Mouse (Mus musculus): ENCODE data around the gene Plcl1.

The Plcl1 gene

GRCm38 (mm10) chr1:55405272-55406022 is at the start of gene Plcl1:
Gene Plcl1 (plus strand): TSS chr1:55405921.
- DNase-seq (ENCODE audit: low read depth, low spot score): peak; percentile 93

DNA sequence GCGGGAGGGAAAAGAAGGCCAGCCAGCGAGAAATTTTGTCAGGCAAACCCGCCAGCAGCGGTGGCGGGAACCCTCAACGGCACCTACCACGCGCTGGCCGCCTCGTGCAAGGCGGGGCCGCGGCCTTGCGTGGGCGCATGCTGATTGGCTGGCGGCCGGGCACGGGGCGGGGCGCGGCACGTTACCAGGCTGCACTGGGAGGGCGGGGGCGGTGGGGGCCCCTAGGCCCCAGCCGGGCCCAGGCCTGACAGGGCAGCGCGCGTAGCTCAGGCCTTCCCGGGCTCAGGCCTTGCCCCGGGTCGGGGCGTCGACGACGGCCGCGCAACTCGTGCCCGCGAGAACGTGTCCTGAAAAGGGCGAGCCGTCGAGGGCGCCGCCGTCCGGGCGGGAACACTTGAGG is 43.1 kb upstream of the Plcl1 start:
- DNase-seq (ENCODE audit: low read depth, low spot score): peak; percentile 31

DNA sequence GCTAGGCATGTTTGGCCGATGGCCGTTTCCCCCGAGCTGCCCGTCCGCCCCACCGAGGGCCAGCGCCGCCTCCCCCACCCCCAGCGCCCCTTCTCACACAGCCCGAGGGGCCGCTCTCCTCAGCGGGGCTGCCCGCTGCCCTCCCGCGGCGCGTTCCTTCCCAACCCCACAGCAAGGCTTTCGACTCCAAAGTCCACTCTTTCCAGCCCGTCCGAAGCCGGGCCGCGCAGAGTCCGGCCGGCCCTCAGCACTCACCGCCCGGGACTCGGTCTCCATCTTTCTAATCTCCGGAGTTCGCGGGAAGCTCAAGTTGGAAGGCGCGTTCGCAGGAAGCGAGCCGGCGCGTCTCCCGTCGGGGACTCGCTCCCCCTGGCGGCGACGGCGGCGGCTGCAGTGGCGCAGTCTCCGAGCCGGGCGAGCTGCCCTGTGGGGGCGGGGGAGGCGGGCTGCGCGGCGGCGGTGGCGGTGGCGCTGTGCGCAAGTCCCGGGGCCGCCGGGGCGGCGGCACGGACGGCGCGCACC is 42.6 kb upstream of the Plcl1 start, which contains the start of gene Boll:
TSS of gene Boll (minus strand) at position 426 of the 522 bp plus-strand sequence.
- DNase-seq (ENCODE audit: low read depth, low spot score): peak; percentile 83

DNA sequence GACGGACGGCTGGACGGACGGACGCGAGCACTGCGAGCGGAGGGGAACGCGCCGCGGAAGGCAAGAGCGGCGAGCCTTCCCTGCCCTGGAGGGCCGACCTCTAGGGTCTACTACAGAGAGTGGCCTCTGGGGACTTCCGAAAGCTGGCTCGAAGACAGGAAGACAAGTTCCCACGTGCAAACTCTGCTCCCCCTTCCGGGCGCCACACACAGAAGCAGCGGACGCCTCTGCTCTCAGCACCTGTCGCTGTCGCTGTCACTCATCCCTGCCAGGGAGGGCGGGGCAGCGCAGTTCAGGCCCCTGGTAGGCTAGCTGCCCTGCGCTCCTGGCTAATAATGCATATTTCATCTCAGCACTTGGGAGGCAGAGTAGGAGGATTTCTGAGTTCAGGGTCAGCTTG is 42.1 kb upstream of the Plcl1 start:
- peak; percentile 92 for DNase-seq (ENCODE audit: low read depth, low spot score)

GRCm38 (mm10) chr1:55372626-55373025 is 33.1 kb upstream of the Plcl1 start:
- DNase-seq (ENCODE audit: low read depth, low spot score): no peak

GRCm38 (mm10) chr1:55380527-55380926 is 25.2 kb upstream of the Plcl1 start:
- DNase-seq (ENCODE audit: low read depth, low spot score): no peak

DNA sequence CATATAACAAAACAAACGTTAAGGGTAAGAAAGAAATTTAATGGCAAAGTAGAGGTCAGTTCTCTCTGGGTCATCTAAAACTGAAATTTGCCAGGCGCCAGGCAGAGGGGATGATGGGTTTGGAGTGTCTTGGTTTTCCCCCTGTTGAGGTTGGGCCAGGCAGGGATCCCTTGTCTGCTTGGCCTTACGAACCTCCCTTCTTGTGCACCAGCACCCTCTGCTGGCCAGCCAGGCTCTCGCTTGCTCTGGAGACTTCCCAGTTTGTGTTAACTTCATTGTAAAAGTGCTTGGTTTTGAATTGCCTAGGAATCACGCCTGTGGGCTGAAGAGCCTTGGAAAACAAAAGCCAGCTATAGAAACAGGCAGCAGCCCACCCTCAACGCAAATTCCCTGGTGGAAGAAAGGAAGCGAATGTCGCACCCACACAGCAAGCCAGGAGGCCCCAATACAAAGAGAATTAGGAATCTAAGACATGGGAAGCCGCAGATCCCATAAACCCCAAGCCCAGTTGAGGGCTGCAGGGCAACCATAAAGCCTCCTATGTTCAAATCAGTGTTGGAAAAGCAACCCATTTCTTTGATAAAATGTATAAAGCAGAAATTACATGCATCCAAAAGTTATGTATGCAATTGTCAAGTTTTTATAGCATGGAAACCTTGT is 22.5 kb upstream of the Plcl1 start:
- peak; percentile 94 for DNase-seq (ENCODE audit: low read depth, low spot score)

DNA sequence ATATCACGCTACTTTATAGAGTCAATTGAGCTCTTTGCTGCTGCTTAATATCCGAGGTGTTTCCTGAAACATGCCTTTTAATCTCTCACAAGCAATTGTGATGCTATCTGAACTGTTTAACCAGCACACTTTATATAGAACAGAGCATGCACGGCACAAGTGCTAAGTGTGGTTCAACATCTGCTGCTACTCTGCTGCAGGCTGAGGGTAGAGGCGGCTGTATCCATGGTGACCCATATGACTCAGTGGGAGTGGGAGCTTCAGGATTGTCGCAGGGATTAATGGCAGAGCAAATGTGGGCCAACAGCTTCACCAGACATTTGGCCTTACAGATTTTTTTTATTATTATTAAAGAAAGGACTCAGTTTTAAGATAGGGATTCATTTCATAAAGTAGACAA is 5.8 kb upstream of the Plcl1 start:
- DNase-seq (ENCODE audit: low read depth, low spot score): no peak

DNA sequence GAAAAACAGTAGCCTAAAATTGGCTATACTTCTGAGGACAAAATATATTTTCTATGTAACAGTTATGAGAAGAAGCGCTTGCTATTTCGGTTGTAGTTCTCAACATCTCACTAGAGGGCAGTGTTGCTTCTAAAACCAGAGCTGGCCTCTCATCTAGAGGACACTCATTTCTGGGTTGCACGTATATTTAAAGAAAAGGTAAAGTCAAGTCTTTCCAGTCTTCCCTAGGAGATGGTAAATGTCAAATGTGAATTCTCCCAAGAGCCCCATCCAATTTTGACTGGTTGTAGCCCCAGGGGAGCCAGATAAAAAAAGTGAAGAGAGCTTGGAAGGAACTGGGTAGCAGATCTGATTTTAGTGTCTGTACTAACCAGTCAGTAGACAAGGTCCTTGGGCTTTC is 1.3 kb upstream of the Plcl1 start:
- DNase-seq (ENCODE audit: low read depth, low spot score): peak; percentile 70

GRCm38 (mm10) chr1:55406023-55406413 is 297 bp downstream of the Plcl1 start:
- no peak for DNase-seq (ENCODE audit: low read depth, low spot score)

DNA sequence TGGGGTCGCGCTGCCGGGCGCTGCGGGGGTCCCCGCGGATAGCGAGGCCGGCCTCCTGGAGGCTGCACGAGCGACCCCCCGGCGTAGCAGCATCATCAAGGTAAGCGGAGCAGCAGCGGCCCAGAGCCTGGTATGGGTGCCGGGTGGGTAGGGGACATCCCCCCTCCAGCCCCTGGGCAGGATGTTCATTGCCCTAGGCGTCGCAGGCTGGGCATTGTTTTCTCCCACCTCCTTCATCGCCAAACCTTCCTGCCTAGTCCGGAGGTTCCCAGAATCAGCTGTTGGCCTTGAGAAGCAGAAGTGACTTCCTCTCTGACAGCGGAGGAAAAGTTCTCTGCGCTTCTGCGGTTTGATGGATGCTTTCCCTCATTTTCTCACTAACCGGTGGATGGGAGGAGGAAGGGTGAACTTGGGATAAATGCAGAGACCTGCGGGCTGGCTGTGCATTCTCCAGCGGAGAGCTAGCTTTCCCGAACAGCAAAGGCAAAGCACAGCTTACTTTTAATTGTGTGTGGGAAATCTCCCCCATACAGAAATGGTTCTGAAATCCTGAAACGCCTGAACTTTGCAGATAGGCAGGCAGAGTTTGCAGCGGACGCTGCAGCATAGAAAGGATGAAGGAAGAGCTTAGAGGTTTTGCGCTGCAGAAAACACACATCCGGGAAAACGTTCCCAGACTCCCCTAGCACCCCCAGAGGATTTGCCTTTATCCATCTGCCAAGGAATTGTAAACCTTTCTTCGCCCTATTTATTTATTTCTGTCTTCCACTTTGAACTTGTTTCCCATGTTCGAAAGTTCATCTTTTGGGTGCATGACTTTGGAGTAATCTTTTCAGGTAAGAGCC is 1.0 kb downstream of the Plcl1 start:
- peak; percentile 36 for DNase-seq (ENCODE audit: low read depth, low spot score)

DNA sequence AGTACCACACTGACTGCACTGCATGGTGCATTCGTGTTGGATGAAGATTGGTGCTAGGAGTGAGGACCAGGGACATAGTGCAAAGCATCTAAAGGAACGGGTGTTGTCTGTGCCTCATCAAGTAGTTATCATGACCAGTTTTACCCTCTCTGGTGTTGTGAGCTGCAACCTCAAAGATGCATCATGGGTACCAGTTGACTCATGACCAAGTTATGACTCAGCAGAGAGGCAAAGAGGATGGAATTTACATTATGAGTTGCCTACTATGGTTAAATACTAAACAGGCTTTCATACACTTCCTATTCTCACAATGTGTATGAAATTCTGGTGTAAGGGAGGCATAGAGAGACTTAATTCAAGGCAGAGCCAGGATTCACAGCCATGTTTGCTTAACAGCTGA is 4.9 kb downstream of the Plcl1 start:
- no peak for DNase-seq (ENCODE audit: low read depth, low spot score)

DNA sequence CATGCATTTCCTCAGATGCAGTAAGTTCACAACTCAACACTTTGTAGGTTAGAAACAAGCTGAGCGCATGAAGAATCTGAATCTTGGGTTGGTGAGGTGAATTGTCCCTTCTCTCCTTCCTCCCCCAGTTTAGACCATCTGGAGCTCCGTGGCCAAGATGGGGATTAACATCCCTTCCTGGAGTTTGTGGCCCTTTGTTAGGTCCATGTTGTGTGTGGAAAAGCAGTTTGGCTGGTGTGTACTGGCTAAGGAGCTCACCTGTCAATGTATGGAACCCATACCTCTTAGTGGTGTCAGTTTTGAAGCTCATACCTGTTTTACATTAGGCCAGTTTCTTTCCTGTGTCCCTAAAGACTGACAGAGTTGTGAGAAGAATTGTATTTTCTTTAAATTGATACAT is 5.4 kb downstream of the Plcl1 start:
- DNase-seq (ENCODE audit: low read depth, low spot score): no peak

DNA sequence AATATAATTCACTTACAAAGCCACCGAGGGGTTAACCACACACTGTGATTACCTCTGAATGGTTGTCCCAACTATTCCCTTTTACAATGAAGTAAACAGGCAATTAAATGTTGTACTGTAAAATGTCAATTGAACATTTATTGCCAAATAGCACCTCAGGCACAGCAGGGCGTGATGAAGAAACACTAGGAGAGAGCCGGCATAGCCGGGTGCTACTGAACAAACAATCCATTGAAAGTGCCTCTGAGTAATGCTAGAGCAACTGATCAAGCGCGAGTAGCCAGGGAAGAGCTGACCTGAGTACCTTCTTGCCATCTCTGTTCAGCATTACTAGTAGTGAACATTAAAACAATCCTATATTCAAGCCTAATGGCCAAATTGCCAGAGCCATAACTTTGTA is 6.8 kb downstream of the Plcl1 start:
- DNase-seq (ENCODE audit: low read depth, low spot score): no peak

DNA sequence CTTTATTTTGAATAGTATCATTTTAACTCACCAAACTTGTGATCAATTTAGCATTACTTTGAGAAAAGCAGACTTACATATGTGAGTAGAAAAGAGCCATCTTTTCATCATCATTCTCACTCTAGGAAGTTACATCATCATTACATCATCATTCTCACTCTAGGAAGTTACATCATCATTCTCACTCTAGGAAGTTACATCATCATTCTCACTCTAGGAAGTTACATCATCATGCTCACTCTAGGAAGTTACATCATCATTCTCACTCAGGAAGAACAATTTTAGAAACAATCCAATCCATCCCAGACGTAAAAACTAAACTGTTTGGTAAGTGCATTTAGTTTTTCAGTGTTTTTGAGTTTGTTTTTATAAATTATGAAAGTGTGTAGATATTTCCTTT is 7.8 kb downstream of the Plcl1 start:
- no peak for DNase-seq (ENCODE audit: low read depth, low spot score)

DNA sequence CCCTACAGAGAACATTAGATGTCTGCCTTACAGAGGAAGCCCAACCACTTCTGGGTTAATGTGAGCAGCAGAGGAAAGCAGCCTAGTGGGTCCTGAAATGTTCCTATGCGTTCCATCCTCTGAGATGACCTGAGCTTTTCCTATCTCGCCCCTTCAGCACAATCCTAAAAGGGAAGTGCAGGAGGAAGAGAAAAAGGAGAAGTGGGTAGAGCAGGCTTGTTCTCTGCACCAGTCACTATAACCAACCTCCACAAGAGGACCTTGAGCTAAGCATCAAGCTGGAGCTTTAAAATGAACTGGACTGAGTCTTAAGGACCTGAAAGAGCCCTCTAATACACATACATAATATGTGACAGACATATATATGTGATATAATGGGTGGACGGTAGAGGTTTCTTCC is 13.2 kb downstream of the Plcl1 start:
- DNase-seq (ENCODE audit: low read depth, low spot score): no peak

GRCm38 (mm10) chr1:55427607-55428006 is 21.9 kb downstream of the Plcl1 start:
- no peak for DNase-seq (ENCODE audit: low read depth, low spot score)

GRCm38 (mm10) chr1:55429051-55429450 is 23.3 kb downstream of the Plcl1 start:
- no peak for DNase-seq (ENCODE audit: low read depth, low spot score)

DNA sequence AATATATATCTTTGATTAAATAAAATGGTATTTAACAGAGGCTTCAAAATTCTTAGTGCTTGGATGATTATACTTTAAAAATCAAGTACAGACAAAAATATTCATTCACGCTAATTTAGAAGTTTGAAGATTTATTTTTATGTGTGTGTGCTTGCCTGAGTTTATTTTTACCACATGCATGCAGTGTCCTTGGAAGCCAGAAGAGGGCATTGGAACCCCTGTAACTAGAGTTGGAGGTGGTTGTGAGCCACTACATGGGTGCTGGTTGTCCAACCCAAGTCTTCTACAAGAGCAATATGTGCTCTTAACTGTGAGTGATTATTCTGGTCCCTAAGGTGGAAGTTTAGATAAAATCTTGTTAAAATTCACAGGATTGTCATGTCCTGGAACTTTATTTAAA is 24.0 kb downstream of the Plcl1 start:
- no peak for DNase-seq (ENCODE audit: low read depth, low spot score)

DNA sequence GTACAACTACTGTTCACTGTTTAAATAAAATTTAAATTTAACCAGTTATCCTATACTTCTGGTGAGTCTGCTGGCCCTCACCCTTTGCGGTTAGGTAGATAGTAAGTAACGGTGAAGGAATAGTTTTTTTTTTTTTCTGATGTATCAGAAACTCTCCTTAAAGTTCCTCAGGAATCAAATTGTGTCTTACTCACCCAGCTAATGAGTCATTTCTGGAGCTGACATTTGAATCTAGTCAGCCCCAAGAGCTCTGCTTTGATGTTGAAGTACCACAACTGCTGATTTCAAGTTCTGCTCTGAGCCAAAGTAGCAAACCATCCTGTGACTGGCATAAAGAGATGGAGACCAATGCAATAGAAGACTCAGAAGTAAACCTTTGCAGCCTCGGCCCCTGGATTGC is 24.9 kb downstream of the Plcl1 start:
- DNase-seq (ENCODE audit: low read depth, low spot score): no peak

DNA sequence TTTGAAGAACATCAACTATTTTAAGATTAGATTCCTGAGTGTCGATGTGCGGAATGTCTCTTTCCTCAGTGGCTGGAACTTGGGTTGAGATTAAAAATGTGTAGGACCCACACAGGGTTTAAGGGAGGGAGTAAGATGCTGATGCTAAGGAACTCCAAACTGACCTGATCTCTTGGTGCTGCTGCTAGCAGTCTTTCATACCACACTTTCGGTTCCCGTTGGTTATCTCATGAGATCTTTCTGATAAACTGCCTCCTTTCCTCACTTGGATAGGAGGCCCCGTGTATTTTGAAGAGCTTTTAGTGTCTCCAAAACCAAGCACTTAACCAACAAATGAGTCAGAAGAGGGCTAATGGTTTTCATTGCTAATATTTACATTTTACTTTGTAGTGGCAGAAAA is 30.9 kb downstream of the Plcl1 start:
- no peak for DNase-seq (ENCODE audit: low read depth, low spot score)

DNA sequence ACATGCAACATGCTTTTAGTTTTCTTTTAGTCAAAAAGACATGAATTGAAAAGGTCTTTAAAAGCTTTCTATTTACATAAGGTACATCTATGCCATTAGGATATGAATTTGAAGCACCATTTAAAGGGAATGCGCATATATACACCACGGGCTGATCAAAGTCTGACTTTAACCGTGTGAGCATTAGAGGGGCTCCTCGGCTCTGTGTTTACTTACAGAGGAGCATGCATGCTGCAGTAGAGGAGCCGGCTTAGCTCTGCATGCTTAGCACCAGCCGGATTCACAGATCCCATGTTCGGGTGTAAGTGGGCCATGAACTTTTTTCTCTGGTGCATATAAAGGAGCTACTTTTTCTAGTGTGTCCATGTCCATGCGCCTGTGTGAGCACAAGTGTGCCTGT is 31.4 kb downstream of the Plcl1 start:
- DNase-seq (ENCODE audit: low read depth, low spot score): no peak

Data from ES-CJ7 (cell line).